Mouse (Mus musculus) heart, postnatal 0 days (tissue): Measurements from ENCODE around the gene Podn. TPM values are rescaled to one million over a fixed set of nuclear protein-coding genes. Genes with fewer than 3 reads are reported as not detected.

ENCODE experiments used
- ATAC-seq: fragments of 200-750 bp; cut with Nextera tagmentation; 2 replicates; pipeline ENCODE4 v1.8.0; 2017; ENCODE audit warnings: low read depth, moderate number of reproducible peaks, moderate library complexity; ENCODE audit not compliant: insufficient read depth
- DNase-seq: peaks from one replicate; pipeline ENCODE4 v3.0.0-alpha.2; 2016; ENCODE audit warnings: low spot score
- H3K27ac ChIP-seq: fragments of 300-500 bp; sonication (generic); 2 replicates; pipeline ENCODE4 v1.5.1; 2014; ENCODE audit warnings: low read depth, mild to moderate bottlenecking
- H3K27me3 ChIP-seq: fragments of 300-500 bp; sonication (generic); 2 replicates; pipeline ENCODE4 v1.6.1; 2014; ENCODE audit warnings: low read length, mixed read lengths; ENCODE audit not compliant: control insufficient read depth, insufficient read depth
- H3K36me3 ChIP-seq: fragments of 300-500 bp; sonication (generic); replicated peaks from 2 replicates; pipeline ENCODE4 v1.6.1; 2014; ENCODE audit warnings: low read length, mixed read lengths; ENCODE audit not compliant: control insufficient read depth, insufficient read depth
- H3K4me1 ChIP-seq: fragments of 300-500 bp; sonication (generic); 2 replicates; pipeline ENCODE4 v1.6.1; 2014; ENCODE audit warnings: antibody characterized with exemption; ENCODE audit not compliant: control insufficient read depth, insufficient read depth
- H3K4me2 ChIP-seq: fragments of 300-500 bp; sonication (generic); 2 replicates; pipeline ENCODE4 v1.6.1; 2014; ENCODE audit warnings: low read depth, mild to moderate bottlenecking, low read length, moderate library complexity
- H3K4me3 ChIP-seq: fragments of 300-500 bp; sonication (generic); 2 replicates; pipeline ENCODE4 v1.5.1; 2014; ENCODE audit warnings: low read depth, low read length
- H3K9ac ChIP-seq: fragments of 300-500 bp; sonication (generic); replicated peaks from 2 replicates; pipeline ENCODE4 v1.6.1; 2014; ENCODE audit warnings: low read depth, low read length, mixed read lengths
- H3K9me3 ChIP-seq: fragments of 300-500 bp; sonication (generic); replicated peaks from 2 replicates; pipeline ENCODE4 v1.6.1; 2016; ENCODE audit warnings: low read length; ENCODE audit not compliant: control insufficient read depth
- CTCF ChIP-seq: IDR thresholded peaks from 2 replicates; pipeline ENCODE4 v1.5.1; 2016; ENCODE audit warnings: antibody characterized with exemption, control low read depth, low read depth
- EP300 ChIP-seq: IDR thresholded peaks from 2 replicates; pipeline ENCODE4 v1.6.1; 2016; ENCODE audit warnings: antibody characterized with exemption, low read depth
- WGBS: fragments of 180-500 bp; shearing (Covaris S2); extraction: QIAGEN DNeasy Blood & Tissue Kit; methylation state at CpG from one replicate; pipeline ENCODE4 v1.1.7; 2014; 5-methylcytosine and 5-hydroxymethylcytosine counted together
- polyA plus RNA-seq: library from polyadenylated mRNA; unstranded; fragments of >200 nt; fragmentation: Nextera tagmentation; extraction: Ambion mirVana; gene quantifications from 2 replicates; pipeline ENCODE4 v1.2.1, GENCODE M21; 2015
- total RNA-seq: library from RNA; depleted of rRNA; stranded (reverse); fragments of >200 nt; gene quantifications from 2 replicates; pipeline ENCODE4 v1.2.3, GENCODE M21; 2014; ENCODE audit warnings: low replicate concordance

The Podn gene
- total and polyA plus RNA-seq, 2 experiments from 2014 or later: 0.53 to 5.0 TPM

DNA sequence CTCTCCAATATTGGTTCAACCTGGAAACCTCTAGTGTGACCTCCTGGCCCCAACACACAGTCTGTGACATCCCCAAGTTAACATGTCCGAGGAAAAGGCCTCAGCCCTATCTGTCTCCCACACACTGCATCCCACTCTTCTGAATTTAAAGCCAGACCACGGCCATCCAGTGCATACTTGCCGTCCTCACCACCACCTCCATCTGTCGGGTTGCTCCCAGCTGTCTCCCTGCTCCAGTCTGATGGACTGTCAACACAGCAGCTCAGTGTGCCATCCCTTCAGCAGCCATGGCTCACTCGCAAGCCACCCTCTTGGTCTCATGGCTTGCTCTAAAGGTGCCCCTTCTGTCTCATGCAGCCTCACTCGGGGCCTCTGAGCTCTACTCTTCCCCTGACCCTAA lies 100.5 kb downstream of the Podn start:
- Histone ChIP-seq H3K27me3 (no peaks in the 10 kb centered on the region), H3K4me1 (peaks cover 7% of the 10 kb centered on the region), H3K36me3 (no peaks in the 10 kb centered on the region), H3K4me3 (no peak overlapping the region), H3K27ac (no peak overlapping the region), H3K9ac (no peak overlapping the region), H3K9me3 (no peaks in the 10 kb centered on the region), H3K4me2 (no peak overlapping the region)
- DNase-seq (no peak), ATAC-seq (no peak)
- TF ChIP-seq CTCF (no peak), EP300 (no peak)
- WGBS: 83% methylated on average over 6 of the region's 6 CpGs

DNA sequence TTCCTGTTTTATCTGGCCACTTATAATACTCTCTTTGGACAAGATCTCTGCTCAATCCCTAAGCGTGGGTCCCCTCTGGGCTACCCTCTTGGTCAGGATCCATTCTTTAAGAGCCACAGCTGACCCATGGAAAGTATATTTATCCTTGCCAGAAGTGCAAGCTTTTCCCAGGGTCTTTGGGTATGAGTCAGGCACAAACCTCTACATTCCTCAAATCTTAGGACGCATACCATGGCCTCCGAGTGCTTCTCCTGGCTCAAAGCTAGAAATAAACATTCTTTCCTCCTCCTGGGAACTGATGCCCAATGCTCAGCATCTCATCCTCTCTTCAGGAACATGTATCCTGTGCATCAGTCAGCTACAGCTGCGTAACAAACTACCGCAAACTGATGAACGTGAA lies 101.2 kb downstream of the Podn start:
- H3K4me2 ChIP-seq: no peak overlapping the region
- peaks cover 7% of the 10 kb centered on the region for H3K4me1 ChIP-seq
- H3K27me3 ChIP-seq: no peaks in the 10 kb centered on the region
- DNase-seq (no peak), ATAC-seq (no peak)
- no peaks in the 10 kb centered on the region for H3K9me3 ChIP-seq
- WGBS: 74% methylated on average over 6 of the region's 6 CpGs
- H3K4me3 ChIP-seq: no peak overlapping the region
- H3K27ac ChIP-seq: no peak overlapping the region
- no peak for TF ChIP-seq EP300
- TF ChIP-seq CTCF: no peak
- no peak overlapping the region for H3K9ac ChIP-seq
- H3K36me3 ChIP-seq: no peaks in the 10 kb centered on the region

DNA sequence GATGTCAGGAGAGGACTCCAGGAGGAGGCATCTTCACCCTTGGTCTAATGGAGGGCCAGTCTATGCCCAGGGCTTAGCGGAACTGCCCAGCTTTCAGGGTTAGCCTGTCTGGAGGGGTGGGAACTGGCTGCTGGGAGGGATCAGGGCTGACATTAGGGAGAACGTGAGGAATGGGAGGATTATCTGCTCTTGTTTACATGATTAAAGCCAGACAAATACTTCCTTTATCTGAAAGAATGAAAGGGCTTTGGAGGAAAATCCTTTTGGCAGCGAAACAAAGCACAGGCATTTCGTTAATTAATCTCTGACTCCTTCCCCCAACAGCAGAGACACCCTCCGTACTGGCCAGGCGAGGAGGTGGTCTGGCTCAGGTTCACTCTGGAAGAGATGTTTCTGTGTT lies 104.4 kb downstream of the Podn start:
- 35% methylated on average over 6 of the region's 6 CpGs for WGBS
- Histone ChIP-seq H3K4me1 (peaks cover 7% of the 10 kb centered on the region), H3K4me3 (no peak overlapping the region), H3K9ac (no peak overlapping the region), H3K27ac (no peak overlapping the region), H3K4me2 (no peak overlapping the region), H3K27me3 (no peaks in the 10 kb centered on the region), H3K36me3 (no peaks in the 10 kb centered on the region), H3K9me3 (no peaks in the 10 kb centered on the region)
- ATAC-seq (no peak), DNase-seq (no peak)
- TF ChIP-seq CTCF: no peak
- no peak for TF ChIP-seq EP300

DNA sequence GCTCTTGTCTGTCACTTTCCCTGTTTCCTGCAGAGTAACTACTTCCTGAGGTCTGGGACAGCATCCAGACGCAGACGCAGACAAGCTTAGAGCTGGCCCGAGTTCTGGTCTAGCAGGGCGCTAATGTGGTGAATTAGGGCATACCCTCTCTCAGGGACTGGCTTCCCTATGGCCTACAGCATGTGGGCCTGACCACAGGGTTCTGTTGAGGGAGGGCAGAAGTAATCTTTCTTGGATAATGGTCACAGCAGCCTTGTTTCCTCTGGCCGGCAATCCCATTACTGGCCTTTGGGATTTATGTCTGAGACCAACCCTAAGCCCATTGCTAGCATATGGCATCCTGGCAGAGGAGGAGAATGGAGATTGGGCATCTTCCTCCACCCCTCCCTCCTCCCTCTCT lies 105.4 kb downstream of the Podn start:
- Histone ChIP-seq H3K27me3 (no peaks in the 10 kb centered on the region), H3K36me3 (no peaks in the 10 kb centered on the region), H3K9me3 (no peaks in the 10 kb centered on the region), H3K4me3 (no peak overlapping the region), H3K4me2 (no peak overlapping the region), H3K4me1 (peaks cover 7% of the 10 kb centered on the region), H3K27ac (peak overlapping the region; percentile 7; the same call in 1 of the 2 replicates), H3K9ac (no peak overlapping the region)
- 69% methylated on average over 5 of the region's 5 CpGs for WGBS
- TF ChIP-seq CTCF: no peak
- no peak for TF ChIP-seq EP300
- DNase-seq: no peak
- ATAC-seq: no peak

DNA sequence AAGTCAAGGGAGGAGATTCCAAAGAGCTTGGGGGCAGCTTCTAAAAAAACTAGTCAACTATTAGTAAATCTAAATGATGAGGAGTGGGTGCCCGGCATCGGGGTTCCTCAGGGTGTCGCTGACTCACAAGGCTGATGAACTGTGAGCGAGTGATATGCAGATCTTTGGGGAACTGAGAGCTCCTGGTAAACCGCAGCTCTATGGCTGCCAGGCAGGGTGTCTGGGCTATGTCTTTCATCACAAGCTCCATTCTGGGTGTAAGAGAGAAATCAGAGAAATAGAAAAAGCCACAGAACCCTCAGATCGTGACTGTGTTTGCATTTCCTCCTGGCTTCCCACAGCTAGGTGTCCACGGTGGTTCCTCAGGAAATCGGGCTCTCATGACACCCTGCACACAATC lies 107.3 kb downstream of the Podn start:
- Histone ChIP-seq H3K4me1 (peaks cover 7% of the 10 kb centered on the region), H3K4me3 (no peak overlapping the region), H3K4me2 (no peak overlapping the region), H3K27ac (no peak overlapping the region), H3K9me3 (no peaks in the 10 kb centered on the region), H3K27me3 (no peaks in the 10 kb centered on the region), H3K9ac (no peak overlapping the region), H3K36me3 (no peaks in the 10 kb centered on the region)
- peak; percentile 5; the same call in 1 of the 2 replicates for TF ChIP-seq CTCF
- TF ChIP-seq EP300: no peak
- ATAC-seq (no peak), DNase-seq (no peak)
- WGBS: 16% methylated on average over 8 of the region's 8 CpGs

DNA sequence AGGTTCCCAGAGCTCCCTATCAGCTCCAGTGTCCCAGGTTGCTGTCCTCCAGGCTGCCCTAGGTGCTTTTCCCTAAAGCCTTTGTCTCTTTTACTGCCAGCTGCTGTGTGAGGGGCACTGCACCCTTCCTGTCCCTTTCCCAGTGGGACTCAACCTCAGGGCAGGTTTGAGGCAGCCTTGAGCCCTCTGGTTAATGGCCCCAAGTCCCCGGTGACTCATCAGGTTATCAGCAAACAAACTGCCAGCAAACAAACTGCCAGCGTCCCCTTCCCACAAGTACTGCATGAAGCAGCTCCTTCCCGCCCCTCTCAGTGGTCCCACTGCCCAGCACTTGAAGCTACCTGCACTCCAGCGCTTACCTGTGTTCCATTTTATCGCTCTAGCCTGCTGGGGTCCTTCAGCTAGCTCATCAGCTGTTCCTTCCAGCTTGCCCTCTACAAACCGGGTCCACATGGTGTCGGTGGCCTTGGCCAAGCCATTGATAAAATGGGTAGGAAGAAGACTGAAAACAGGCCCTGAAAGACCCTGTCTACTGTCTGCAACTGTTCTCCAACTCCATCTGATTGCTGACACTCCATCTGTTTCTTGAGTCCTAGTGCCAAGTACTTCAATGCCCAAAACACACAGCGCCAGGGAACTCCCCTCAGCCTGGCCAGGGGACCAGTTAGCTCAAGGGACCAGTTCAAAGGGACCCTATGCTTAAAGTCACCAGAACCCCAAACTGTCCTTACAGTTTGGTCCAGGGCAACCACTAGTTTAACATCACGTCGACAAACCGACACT lies 109.7 kb downstream of the Podn start:
- ATAC-seq: no peak
- WGBS: 82% methylated on average over 11 of the region's 11 CpGs
- Histone ChIP-seq H3K27ac (no peak overlapping the region), H3K4me2 (no peak overlapping the region), H3K4me3 (no peak overlapping the region), H3K9ac (no peak overlapping the region), H3K4me1 (peaks cover 3% of the 10 kb centered on the region), H3K9me3 (no peaks in the 10 kb centered on the region), H3K36me3 (no peaks in the 10 kb centered on the region), H3K27me3 (no peaks in the 10 kb centered on the region)
- no peak for TF ChIP-seq CTCF
- TF ChIP-seq EP300: no peak
- DNase-seq: no peak
